Mouse (Mus musculus) limb, embryonic 10.5 days (tissue): ENCODE data around the gene Pex3. TPM values are rescaled to one million over a fixed set of nuclear protein-coding genes. Genes with fewer than 3 reads are reported as not detected.

ENCODE experiments used
- DNase-seq: peaks from one replicate; pipeline ENCODE4 v3.0.0-alpha.2; 2017; ENCODE audit warnings: low spot score
- H3K27ac ChIP-seq: fragments of 300-500 bp; sonication (generic); 2 replicates; pipeline ENCODE4 v1.5.1; 2016; ENCODE audit warnings: mild to moderate bottlenecking
- H3K27me3 ChIP-seq: fragments of 300-500 bp; sonication (generic); 2 replicates; pipeline ENCODE4 v1.6.1; 2016; ENCODE audit warnings: low read depth, mild to moderate bottlenecking; ENCODE audit not compliant: poor library complexity, severe bottlenecking
- H3K36me3 ChIP-seq: fragments of 300-500 bp; sonication (generic); 2 replicates; pipeline ENCODE4 v1.6.1; 2016; ENCODE audit warnings: mild to moderate bottlenecking, moderate library complexity
- H3K4me1 ChIP-seq: fragments of 300-500 bp; sonication (generic); 2 replicates; pipeline ENCODE4 v1.6.1; 2016
- H3K4me3 ChIP-seq: fragments of 300-500 bp; sonication (generic); 2 replicates; pipeline ENCODE4 v1.5.1; 2016; ENCODE audit warnings: mild to moderate bottlenecking, moderate library complexity
- H3K9me3 ChIP-seq: fragments of 300-500 bp; sonication (generic); replicated peaks from 2 replicates; pipeline ENCODE4 v1.6.1; 2016; ENCODE audit warnings: mild to moderate bottlenecking
- WGBS: fragments of 180-500 bp; shearing (Covaris S2); methylation state at CpG from one replicate; pipeline ENCODE4 v1.1.7; 2016; 5-methylcytosine and 5-hydroxymethylcytosine counted together
- polyA plus RNA-seq: library from polyadenylated mRNA; unstranded; fragments of >200 nt; fragmentation: Nextera tagmentation; extraction: Ambion mirVana; gene quantifications from 2 replicates; pipeline ENCODE4 v1.2.1, GENCODE M21; 2016

The Pex3 gene
- polyA plus RNA-seq, 1 experiment from 2014 or later, result 18.7 TPM

DNA sequence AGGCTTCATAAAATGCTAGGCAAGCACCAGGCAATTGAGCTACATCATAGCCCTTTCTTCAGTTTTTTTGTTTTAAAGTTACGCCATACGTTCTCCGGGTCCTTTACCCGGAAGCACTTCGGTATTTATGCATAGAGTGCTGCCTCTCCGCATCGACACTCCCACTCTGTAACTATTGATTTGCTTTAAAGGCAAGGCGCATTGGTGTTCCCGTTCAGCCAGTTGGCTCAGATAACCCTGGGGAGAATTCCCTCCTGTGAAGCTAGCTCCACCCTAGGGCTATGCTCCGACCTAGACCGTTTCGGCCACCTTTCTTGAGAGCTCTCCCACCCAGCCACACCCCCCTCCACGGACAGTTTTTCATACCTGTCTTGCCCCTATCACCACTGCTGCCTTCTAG lies 13.5 kb upstream of the Pex3 start:
- Histone ChIP-seq H3K36me3 (peaks cover 22% of the 10 kb centered on the region), H3K27me3 (no peaks in the 10 kb centered on the region; the same call in 1 of the 2 replicates), H3K4me3 (no peak overlapping the region), H3K9me3 (no peaks in the 10 kb centered on the region), H3K27ac (no peak overlapping the region), H3K4me1 (peaks cover 8% of the 10 kb centered on the region; the same call in 1 of the 2 replicates)
- WGBS, result 66% methylated on average over 13 of the region's 13 CpGs
- DNase-seq, result no peak

DNA sequence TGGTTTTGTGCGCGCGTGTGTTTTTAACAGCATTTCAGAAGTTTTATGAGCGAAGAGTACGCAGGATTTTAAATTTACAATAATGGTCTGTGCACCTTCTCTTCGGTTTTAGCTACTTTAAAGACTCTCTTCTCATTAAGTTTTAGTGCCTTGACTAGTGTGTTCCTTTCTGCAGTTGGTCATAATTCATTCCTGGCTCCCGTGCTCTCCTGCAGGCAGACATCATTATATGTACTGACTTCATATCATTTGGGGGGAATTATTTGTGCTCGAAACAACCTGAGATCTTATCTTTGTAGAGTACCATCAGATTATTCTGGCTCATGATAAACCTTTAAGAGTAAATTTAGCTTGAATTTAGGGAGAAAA lies 12.1 kb upstream of the Pex3 start:
- DNase-seq, result no peak
- 41% methylated on average over 8 of the region's 8 CpGs for WGBS
- Histone ChIP-seq H3K9me3 (no peaks in the 10 kb centered on the region), H3K4me3 (peak overlapping the region; percentile 38), H3K36me3 (peaks cover 29% of the 10 kb centered on the region), H3K27ac (no peak overlapping the region), H3K27me3 (no peaks in the 10 kb centered on the region; the same call in 1 of the 2 replicates), H3K4me1 (peaks cover 8% of the 10 kb centered on the region; the same call in 1 of the 2 replicates)

DNA sequence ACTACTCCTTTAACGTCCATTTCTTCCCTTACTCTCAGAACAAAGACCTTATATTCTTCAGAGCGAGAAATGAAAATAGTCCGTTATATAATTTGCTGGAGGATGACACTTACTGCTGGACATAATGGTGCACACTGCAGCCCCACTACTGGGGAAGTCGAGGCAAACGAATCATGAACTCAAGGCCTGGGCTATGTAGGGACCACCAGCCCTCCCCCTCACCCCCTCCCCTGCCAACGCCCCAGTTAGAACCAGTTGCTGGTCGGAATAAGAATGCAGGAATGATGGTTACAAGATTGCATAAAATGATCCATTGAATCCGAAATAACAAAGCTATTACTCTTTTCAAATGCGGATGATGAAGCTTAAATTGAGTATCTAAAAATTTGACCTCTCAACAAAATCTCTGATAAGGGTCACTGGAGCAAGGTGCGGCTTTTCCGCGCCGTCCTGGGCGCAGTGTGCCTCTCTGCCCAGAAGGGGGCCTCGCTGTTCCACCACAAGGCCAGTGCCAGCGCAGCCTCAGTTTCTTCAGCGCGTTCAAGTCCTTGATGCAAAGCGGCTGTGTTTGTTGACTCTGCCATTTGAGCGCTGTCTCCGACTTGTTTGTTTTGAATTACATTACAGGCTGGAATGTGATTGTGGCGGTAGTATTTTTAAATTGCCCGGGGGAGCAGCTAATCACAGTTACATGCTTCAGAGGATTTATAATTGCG lies 11.6 kb upstream of the Pex3 start:
- peak; percentile 86 for DNase-seq
- peak overlapping the region; percentile 38 for H3K4me3 ChIP-seq
- no peaks in the 10 kb centered on the region for H3K9me3 ChIP-seq
- H3K27ac ChIP-seq, result no peak overlapping the region
- peaks cover 8% of the 10 kb centered on the region; the same call in 1 of the 2 replicates for H3K4me1 ChIP-seq
- peaks cover 31% of the 10 kb centered on the region for H3K36me3 ChIP-seq
- 26% methylated on average over 24 of the region's 24 CpGs for WGBS
- no peaks in the 10 kb centered on the region; the same call in 1 of the 2 replicates for H3K27me3 ChIP-seq

DNA sequence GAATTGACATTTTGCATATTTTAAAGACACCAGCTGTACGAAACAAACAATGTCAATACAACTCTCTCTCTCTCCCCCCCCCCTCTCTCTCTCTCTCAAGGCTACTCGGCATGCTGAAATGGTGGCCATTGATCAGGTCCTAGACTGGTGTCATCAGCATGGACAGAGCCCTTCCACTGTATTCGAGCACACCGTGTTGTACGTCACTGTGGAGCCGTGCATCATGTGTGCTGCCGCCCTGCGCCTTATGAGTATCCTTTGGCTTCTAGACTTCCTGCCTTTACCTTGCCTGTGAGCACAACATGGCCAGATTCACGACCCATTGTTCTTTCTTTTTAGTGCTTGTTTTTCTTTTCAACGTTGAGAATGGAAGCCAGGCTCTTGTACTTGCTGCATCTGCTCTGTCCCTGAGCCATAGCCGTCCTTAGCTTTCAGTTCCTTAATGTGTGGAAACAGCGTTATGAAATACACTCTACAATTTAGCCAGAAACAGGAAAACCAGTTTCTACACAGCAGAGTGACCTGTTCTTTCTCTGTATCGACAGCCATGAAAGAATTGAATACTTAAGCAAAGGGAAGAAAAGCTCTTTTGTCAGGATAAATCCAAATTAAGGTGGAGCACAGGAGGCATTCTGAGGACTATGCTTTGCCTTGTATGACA lies 7.2 kb upstream of the Pex3 start:
- Histone ChIP-seq H3K27me3 (no peaks in the 10 kb centered on the region), H3K4me3 (no peak overlapping the region), H3K27ac (no peak overlapping the region), H3K9me3 (no peaks in the 10 kb centered on the region), H3K36me3 (peaks cover 34% of the 10 kb centered on the region), H3K4me1 (peaks cover 8% of the 10 kb centered on the region; the same call in 1 of the 2 replicates)
- WGBS, result 94% methylated on average over 13 of the region's 13 CpGs
- DNase-seq, result no peak

DNA sequence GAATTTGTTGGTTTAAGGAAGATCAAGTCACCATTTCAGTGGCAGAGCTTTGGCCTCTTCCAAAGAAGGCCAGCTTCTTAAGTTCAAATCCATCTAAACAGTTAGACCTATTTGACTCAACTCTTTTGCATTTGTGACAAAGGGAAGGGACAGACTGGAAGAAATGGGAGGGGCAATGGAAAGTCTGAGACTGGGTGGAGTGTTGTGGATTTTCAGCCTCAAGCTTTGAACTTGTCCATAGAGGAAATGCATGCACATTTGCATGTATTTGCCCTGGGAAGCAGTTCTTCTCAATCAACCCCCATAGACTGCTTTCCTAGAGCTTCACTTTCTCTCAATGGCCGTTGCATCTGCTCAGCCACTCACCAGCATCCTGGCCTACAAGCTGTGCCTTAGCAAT lies 1.4 kb upstream of the Pex3 start:
- no peaks in the 10 kb centered on the region for H3K9me3 ChIP-seq
- H3K4me3 ChIP-seq, result no peak overlapping the region
- no peaks in the 10 kb centered on the region for H3K27me3 ChIP-seq
- DNase-seq, result no peak
- H3K36me3 ChIP-seq, result 0 out of 2 replicates have a peak, but pooled peaks cover 4% of the 10 kb centered on the region
- 85% methylated on average over 1 of the region's 1 CpGs for WGBS
- no peak overlapping the region for H3K27ac ChIP-seq
- H3K4me1 ChIP-seq, result peaks cover 11% of the 10 kb centered on the region

DNA sequence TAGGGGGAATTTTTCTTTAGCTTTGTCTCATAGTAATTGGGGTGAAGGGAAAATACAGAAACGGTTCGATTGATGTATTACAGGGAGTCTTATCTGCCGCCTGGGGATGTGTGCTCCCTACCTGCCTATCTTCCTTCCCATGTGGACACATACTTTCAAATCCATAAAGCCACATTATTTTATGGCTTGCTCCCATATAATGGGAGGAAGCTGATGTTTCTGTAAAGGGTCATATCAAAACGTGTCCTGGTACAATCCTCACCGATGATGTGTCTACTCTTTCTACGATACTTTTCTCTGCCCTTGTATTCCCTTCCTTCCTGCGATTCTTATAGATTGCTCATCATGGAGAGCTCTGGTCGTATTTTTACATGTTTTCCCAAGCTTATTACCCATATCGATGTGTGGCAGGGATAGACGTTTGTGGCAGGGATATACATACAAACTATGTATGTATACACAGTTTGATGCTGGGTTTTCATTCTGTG lies 600 bp upstream of the Pex3 start:
- Histone ChIP-seq H3K27me3 (no peaks in the 10 kb centered on the region), H3K36me3 (0 out of 2 replicates have a peak, but pooled peaks cover 4% of the 10 kb centered on the region), H3K27ac (peak overlapping the region; percentile 87), H3K4me1 (peaks cover 11% of the 10 kb centered on the region), H3K4me3 (peak overlapping the region; percentile 78), H3K9me3 (no peaks in the 10 kb centered on the region)
- DNase-seq, result no peak
- WGBS, result 29% methylated on average over 10 of the region's 10 CpGs

DNA sequence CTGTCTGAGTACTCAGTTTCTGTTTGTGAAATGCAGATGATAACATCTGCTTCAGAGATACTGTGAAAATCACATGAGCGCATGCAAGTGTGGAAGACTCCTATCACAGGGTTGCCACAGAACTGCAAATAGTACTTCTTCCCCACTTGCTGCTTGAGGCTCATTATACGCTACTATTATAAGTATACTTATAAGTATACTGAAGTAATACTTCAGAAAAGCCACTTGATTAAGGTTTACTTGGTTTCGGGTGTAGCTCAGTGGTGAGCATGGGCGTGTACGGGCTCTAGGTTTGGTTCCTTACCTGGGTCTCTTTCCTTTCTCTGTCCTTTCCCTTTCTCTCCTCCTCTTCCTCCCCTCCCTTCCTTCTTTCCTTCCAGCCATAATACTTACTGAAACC lies 11.2 kb downstream of the Pex3 start:
- Histone ChIP-seq H3K27me3 (no peaks in the 10 kb centered on the region), H3K27ac (no peak overlapping the region), H3K4me1 (no peaks in the 10 kb centered on the region), H3K4me3 (no peak overlapping the region), H3K36me3 (peaks cover 17% of the 10 kb centered on the region), H3K9me3 (no peaks in the 10 kb centered on the region)
- DNase-seq, result no peak
- 97% methylated on average over 5 of the region's 5 CpGs for WGBS

DNA sequence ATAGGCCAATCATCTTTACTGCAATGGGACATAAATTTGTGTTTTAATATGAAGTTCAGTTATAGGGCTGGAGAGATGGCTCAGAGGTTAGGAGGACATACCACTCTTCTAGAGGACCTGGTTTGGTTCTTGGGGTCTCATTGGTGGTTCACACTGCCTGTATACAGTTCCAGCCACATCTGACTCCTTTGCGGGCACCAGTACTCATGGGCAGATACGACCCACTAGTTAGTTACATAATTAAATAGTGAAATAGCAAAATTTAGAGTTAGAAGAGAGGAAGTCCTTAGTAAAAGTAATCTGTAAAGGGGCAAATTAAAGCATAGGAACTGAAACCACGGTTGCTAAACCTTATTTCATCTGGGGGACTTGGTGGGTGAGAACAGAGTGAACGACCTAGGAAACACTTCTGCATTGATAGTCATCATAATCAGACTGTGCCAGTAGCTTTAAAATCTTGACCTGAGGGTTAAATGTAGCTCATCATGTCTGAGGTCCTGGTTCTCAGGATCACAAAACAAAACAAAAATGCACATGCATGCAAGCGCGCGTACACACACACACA lies 13.1 kb downstream of the Pex3 start:
- H3K36me3 ChIP-seq, result peaks cover 20% of the 10 kb centered on the region
- WGBS, result 92% methylated on average over 7 of the region's 7 CpGs

DNA sequence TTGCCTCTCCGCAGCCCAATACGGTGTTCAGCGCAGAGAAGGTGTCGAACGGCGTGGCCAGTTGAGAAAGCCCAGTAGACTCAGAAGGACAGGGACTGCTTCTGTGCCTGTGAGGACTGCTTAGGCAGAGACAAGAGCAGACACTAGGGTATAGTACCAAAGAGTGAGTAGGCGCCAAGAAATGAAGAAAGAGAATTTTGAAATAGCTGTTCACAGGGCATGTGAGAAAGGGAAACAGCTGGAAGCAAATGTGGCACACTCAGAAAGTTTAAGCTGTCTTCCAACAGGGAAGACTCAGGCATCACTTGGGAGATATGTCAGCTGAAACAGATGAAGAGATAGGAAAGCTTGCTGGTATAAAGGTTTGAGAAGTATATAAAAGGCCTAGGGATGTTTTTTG lies 16.2 kb downstream of the Pex3 start:
- Histone ChIP-seq H3K36me3 (peaks cover 36% of the 10 kb centered on the region), H3K4me3 (no peak overlapping the region), H3K9me3 (no peaks in the 10 kb centered on the region), H3K27me3 (no peaks in the 10 kb centered on the region), H3K4me1 (no peaks in the 10 kb centered on the region), H3K27ac (no peak overlapping the region)
- DNase-seq, result no peak
- 98% methylated on average over 7 of the region's 7 CpGs for WGBS

More for the DNA sequence above, 13.1 kb downstream of the Pex3 start:
- H3K9me3 ChIP-seq, result no peaks in the 10 kb centered on the region
- DNase-seq, result no peak
- H3K27me3 ChIP-seq, result no peaks in the 10 kb centered on the region
- no peak overlapping the region for H3K27ac ChIP-seq
- no peaks in the 10 kb centered on the region for H3K4me1 ChIP-seq
- H3K4me3 ChIP-seq, result no peak overlapping the region

DNA sequence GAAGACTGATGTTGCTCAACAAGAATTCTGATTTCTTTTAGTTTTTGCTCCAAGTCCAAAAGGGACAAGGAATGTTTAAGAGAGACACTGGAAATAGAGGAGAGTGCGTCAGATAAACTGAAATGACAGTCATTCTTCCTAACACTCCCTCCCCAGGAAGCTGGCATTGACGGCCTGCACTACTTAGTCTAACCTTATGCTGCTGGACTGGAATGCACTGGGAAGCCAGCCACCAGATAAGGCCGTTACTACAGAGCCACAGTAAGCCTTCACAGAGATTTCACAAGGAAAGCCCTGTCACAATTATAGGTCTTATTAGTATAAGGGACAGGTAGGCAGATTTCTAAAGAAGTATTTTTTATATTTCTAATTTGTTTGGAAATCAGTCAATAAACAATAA lies 18.2 kb downstream of the Pex3 start:
- WGBS, result 89% methylated on average over 3 of the region's 3 CpGs
- H3K27ac ChIP-seq, result no peak overlapping the region
- peaks cover 49% of the 10 kb centered on the region for H3K36me3 ChIP-seq

DNA sequence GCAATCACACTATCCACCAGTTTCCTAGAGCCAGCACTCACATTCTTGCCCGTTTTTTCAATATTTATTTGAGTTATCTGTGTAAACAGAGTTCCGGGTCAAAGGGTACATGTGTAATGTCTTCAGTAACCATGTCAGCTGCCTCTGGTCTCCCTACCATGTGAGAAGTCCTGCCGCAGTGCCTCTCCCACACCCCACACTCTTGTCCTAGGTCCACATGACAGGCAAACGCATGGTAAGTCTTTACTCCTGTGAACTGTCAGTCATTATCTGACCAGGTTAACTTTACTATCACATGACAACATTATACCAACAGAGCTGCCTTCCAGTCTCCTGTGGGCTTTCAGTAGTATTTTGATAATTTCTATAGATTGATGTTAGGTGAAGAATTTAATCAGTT lies 24.8 kb downstream of the Pex3 start:
- Histone ChIP-seq H3K4me1 (no peaks in the 10 kb centered on the region), H3K9me3 (no peaks in the 10 kb centered on the region), H3K27ac (no peak overlapping the region), H3K4me3 (no peak overlapping the region), H3K36me3 (peaks cover 40% of the 10 kb centered on the region), H3K27me3 (no peaks in the 10 kb centered on the region)
- DNase-seq, result no peak
- WGBS, result 91% methylated on average over 4 of the region's 4 CpGs

More for the DNA sequence above, 18.2 kb downstream of the Pex3 start:
- Histone ChIP-seq H3K27me3 (no peaks in the 10 kb centered on the region), H3K4me1 (no peaks in the 10 kb centered on the region), H3K4me3 (no peak overlapping the region), H3K9me3 (no peaks in the 10 kb centered on the region)
- DNase-seq, result no peak

DNA sequence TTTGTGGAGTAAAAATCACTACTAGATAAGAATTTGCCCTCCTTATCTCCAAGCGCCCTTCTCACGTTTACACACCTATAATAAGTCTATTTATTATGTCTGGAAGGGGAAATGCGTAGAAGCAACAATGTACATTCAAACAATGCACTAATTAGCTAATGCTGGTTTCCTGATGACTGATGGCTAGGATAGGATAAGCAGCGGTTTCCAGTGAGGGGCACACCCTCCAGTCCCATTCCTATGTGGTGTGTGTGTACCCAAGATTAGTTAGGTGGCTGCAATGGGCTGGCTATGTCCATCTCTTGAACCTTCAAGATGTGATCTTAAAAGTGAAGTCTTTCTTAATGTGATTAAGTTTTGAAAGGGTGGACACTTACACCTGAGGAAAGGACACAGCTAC lies 31.1 kb downstream of the Pex3 start:
- no peaks in the 10 kb centered on the region for H3K9me3 ChIP-seq
- 87% methylated on average over 4 of the region's 4 CpGs for WGBS
- no peak for DNase-seq
- peaks cover 6% of the 10 kb centered on the region for H3K36me3 ChIP-seq
- H3K4me3 ChIP-seq, result no peak overlapping the region
- no peak overlapping the region for H3K27ac ChIP-seq
- H3K4me1 ChIP-seq, result no peaks in the 10 kb centered on the region
- no peaks in the 10 kb centered on the region for H3K27me3 ChIP-seq

DNA sequence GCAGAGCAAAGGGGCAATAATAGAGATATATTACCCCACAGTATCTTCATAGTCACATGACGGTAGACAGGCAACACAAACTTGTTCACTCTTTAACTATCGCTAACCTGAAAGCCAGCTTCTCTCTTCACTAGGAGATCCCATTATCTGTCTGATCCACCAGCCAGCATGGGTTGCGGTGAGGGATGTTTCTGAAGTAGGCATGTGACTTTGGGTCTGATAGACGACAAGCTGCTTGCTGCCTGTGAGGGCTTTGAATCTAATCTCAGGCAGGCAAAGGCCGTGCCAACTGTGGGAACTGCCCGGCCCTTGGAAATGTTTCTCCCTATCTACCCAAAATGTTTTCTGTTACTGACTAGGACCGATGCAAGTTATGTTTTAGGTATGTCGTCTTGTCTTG lies 50.6 kb downstream of the Pex3 start:
- no peaks in the 10 kb centered on the region for H3K9me3 ChIP-seq
- H3K4me3 ChIP-seq, result no peak overlapping the region
- 89% methylated on average over 8 of the region's 8 CpGs for WGBS
- no peak overlapping the region for H3K27ac ChIP-seq
- peaks cover 13% of the 10 kb centered on the region for H3K4me1 ChIP-seq
- H3K27me3 ChIP-seq, result peaks cover 5% of the 10 kb centered on the region; the same call in 1 of the 2 replicates
- no peak for DNase-seq
- H3K36me3 ChIP-seq, result 0 out of 2 replicates have a peak, but pooled peaks cover 6% of the 10 kb centered on the region
